Mouse (Mus musculus) liver, adult 2 months (tissue): Measurements from ENCODE around the gene 6330409D20Rik.

ENCODE experiments used
- CTCF ChIP-seq: fragments of 200-500 bp; IDR thresholded peaks from 2 replicates; pipeline ENCODE4 v1.5.1; 2011; ENCODE audit warnings: low read depth, low read length, control low read depth
- POLR2A ChIP-seq: fragments of 200-500 bp; IDR thresholded peaks from 2 replicates; pipeline ENCODE4 v1.6.1; 2011; ENCODE audit warnings: low read length, control low read depth; ENCODE audit not compliant: insufficient read depth; ENCODE audit errors: extremely low read depth

DNA sequence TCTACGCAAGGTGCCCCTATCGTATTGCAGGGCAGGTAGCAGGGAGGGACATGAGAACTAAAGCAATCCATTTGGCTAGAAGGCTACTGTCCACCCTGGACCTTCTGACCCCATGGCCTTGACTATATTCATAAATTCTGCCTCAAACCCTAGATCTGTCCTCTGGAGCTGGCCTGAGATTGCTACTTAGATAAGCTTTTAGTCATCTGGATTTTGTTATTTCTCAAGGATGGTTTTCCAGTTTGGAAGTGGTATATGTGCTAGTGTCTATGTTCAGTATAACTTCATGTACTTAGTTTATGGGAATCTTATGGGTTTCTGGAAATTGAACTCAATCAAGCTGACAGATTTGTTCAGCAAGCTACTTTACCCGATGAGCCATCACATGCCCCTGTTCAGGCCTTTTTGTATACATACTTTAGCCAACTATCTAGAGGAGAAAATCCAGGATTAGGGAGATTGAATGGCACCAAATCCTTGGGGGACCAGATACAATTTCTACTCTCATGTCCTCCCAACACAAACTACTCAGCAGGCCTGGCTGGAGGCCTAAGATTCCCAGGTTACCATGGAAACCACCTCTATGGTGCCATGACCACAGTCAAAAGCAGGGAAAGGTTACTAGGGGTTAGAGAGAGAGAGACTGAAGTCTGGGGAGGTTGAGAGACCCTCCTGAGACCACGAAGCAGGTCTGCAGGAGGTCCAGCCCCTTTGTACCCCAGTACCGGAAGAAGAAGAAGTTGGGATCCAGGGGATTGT lies 28.7 kb upstream of the 6330409D20Rik start:
- no peak for TF ChIP-seq POLR2A
- TF ChIP-seq CTCF = no peak
